Mouse (Mus musculus) limb, embryonic 12.5 days (tissue): ENCODE results near the gene Pacsin3. TPM values are rescaled to one million over a fixed set of nuclear protein-coding genes. Genes with fewer than 3 reads are reported as not detected.

Source experiments
- ATAC-seq: fragments of 200-750 bp; cut with Nextera tagmentation; 2 replicates; pipeline ENCODE4 v1.8.0; 2017; ENCODE audit warnings: low read depth, moderate TSS enrichment; ENCODE audit not compliant: insufficient number of reproducible peaks, insufficient read depth, low FRiP score, low TSS enrichment
- H3K27ac ChIP-seq: fragments of 300-500 bp; sonication (generic); 2 replicates; pipeline ENCODE4 v1.5.1; 2016; ENCODE audit warnings: mild to moderate bottlenecking, moderate library complexity
- H3K27me3 ChIP-seq: fragments of 300-500 bp; sonication (generic); 2 replicates; pipeline ENCODE4 v1.6.1; 2016; ENCODE audit warnings: mild to moderate bottlenecking, moderate library complexity
- H3K36me3 ChIP-seq: fragments of 300-500 bp; sonication (generic); 2 replicates; pipeline ENCODE4 v1.6.1; 2016; ENCODE audit warnings: mild to moderate bottlenecking, moderate library complexity
- H3K4me1 ChIP-seq: fragments of 300-500 bp; sonication (generic); replicated peaks from 2 replicates; pipeline ENCODE4 v1.6.1; 2016
- H3K4me2 ChIP-seq: fragments of 300-500 bp; sonication (generic); 2 replicates; pipeline ENCODE4 v1.6.1; 2016; ENCODE audit warnings: mild to moderate bottlenecking, moderate library complexity
- H3K4me3 ChIP-seq: fragments of 300-500 bp; sonication (generic); replicated peaks from 2 replicates; pipeline ENCODE4 v1.5.1; 2016; ENCODE audit warnings: mild to moderate bottlenecking
- H3K9ac ChIP-seq: fragments of 300-500 bp; sonication (generic); replicated peaks from 2 replicates; pipeline ENCODE4 v1.6.1; 2016; ENCODE audit warnings: mild to moderate bottlenecking, moderate library complexity
- H3K9me3 ChIP-seq: fragments of 300-500 bp; sonication (generic); 2 replicates; pipeline ENCODE4 v1.6.1; 2016; ENCODE audit warnings: mild to moderate bottlenecking, moderate library complexity
- WGBS: fragments of 180-500 bp; shearing (Covaris S2); methylation state at CpG from one replicate; pipeline ENCODE4 v1.1.7; 2016; 5-methylcytosine and 5-hydroxymethylcytosine counted together
- polyA plus RNA-seq: library from polyadenylated mRNA; unstranded; fragments of >200 nt; fragmentation: Nextera tagmentation; extraction: Ambion mirVana; gene quantifications from 2 replicates; pipeline ENCODE4 v1.2.1, GENCODE M21; 2016

Pacsin3 gene
- polyA plus RNA-seq, 1 experiment from 2014 or later = 44.8 TPM

DNA sequence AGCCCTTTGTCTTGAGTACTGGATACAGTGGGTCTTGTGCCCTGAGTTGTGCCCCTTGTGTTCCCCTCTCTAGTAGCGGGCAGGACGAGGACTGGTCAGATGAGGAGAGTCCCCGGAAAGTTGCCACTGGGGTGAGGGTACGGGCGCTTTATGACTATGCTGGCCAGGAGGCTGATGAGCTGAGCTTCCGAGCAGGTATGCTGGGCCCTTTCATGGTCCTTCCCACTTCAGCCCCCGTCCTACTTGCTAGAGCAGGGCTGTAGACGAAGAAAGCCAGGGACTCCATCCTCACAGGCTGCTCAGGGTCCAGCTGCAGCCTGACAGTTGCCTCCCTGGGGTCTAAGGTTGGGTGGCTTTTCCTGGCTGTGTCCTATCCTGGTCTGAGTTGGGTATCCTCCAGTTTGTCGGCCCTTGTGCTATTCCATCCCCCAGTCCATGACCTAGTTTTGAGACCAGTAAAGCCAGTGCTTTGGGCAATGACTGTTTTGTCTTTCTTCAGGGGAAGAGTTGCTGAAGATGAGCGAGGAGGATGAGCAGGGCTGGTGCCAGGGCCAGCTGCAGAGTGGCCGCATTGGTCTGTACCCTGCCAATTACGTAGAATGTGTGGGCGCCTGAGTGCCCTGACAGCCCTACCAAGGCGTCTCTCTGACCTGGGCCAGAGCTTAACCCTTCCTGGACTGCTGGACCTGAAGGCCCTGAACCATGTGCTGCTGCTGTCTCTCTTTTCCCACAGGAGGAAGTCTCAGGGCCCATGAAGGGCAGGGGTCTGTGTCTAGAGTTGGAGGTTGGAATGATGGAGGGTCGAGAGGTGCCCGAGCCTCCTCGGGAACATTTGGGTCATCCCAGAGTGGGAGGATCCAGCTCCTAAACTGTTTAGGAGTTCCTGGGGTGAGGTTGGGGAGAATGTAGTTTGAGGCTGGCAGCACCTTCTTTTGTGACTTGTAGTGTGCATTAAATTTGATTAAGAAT is 8.2 kb downstream of the Pacsin3 start:
- H3K4me3 ChIP-seq = peak overlapping the region; percentile 85
- H3K36me3 ChIP-seq = peaks cover 70% of the 10 kb centered on the region
- WGBS = 89% methylated on average over 17 of the region's 17 CpGs
- no peaks in the 10 kb centered on the region for H3K27me3 ChIP-seq
- peaks cover 19% of the 10 kb centered on the region for H3K4me1 ChIP-seq
- H3K9ac ChIP-seq = peak overlapping the region; percentile 87; the same call in 1 of the 2 replicates
- H3K4me2 ChIP-seq = peak overlapping the region; percentile 75
- H3K27ac ChIP-seq = peak overlapping the region; percentile 95
- 0 out of 2 replicates have a peak, but pooled peaks have one; percentile 7 for ATAC-seq
- no peaks in the 10 kb centered on the region for H3K9me3 ChIP-seq

DNA sequence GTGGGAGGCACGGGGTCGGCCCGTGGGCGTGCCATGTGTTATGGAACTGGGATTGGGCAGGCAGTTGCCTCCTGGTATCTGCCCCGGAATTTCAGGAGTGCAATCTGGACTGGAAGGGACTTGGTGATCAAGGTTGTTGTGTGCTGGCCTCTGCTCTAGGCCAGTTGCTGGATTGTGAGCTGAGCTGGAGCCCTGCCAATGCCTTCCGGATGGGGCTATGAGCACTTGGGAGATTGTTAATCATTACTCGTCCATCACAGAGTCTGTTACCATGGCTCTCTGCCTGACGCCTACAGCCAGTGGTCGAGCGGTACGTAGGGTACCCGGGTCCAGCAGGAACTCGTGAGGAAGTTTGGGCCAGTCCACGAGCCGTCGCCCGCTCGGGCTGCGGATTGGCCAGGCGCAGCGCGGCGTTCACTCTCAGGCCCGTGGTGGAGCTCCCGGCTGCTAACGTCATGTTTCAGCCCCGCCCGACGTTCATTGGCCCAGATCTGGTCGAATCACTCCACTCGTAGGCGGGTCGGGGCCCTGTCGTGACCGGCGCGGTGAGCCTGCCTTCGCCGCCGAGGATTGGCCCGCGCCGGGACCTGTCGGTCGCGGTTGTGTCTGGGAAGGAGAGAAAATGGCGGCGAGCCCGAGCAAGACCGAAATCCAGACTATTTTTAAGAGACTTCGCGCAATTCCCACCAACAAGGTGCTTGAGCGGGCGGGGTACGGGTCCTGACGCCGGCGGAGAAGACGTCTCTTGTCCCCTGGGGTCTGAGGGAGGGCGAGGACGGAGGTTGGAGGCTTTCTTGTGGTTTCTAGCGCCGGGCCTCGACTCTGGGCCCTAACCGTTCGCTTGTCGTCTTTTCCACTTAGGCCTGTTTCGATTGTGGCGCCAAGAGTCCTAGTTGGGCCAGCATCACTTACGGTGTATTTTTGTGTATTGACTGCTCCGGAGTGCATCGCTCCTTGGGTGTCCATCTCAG is 9.2 kb downstream of the Pacsin3 start, which contains the start of gene Arfgap2:
TSS of gene Arfgap2 (plus strand) at position 264 of the 971 bp plus-strand sequence.
- H3K4me2 ChIP-seq = peak within 1 kb of the TSS; percentile 75
- peak; percentile 98 for ATAC-seq
- H3K36me3 ChIP-seq = peaks cover 75% of the 10 kb centered on the region
- no peaks in the 10 kb centered on the region for H3K27me3 ChIP-seq
- peak within 1 kb of the TSS; percentile 87 for H3K9ac ChIP-seq
- 1% methylated on average over 72 of the region's 72 CpGs for WGBS
- peak within 1 kb of the TSS; percentile 95 for H3K27ac ChIP-seq
- peak within 1 kb of the TSS; percentile 85 for H3K4me3 ChIP-seq
- peaks cover 19% of the 10 kb centered on the region for H3K4me1 ChIP-seq
- no peaks in the 10 kb centered on the region for H3K9me3 ChIP-seq

- peaks cover 19% of the 10 kb centered on the region for H3K4me1 ChIP-seq
- H3K36me3 ChIP-seq = peaks cover 77% of the 10 kb centered on the region
- no peak overlapping the region for H3K4me2 ChIP-seq
- no peaks in the 10 kb centered on the region for H3K9me3 ChIP-seq
- WGBS = 95% methylated on average over 3 of the region's 3 CpGs
- H3K9ac ChIP-seq = no peak overlapping the region
- no peak for ATAC-seq
- H3K27me3 ChIP-seq = no peaks in the 10 kb centered on the region
- no peak overlapping the region for H3K4me3 ChIP-seq
- H3K27ac ChIP-seq = no peak overlapping the region
These were observed 12.3 kb downstream of the Pacsin3 start for GRCm38 (mm10) chr2:91268042-91268441.

DNA sequence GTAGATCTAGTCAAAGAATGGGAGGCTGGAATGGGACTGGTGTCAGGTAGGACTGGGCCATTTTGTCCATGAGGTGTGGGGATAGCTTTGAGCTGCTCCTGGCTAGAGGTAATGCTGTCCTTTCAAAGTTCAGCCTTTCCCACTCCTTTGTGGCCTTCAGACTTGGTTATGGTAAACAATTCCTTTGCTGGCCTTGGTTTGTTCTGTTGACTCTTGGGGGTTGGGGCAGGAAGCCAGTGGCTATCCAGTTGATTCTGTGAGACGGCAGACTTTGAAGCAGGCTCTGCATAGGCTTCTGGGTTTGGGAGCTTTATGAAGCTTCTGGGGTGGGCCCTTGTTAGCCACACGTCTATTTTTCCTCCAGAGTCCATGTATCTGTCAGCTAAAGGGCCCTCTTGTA is 13.0 kb downstream of the Pacsin3 start:
- Histone ChIP-seq H3K4me2 (no peak overlapping the region), H3K9me3 (no peaks in the 10 kb centered on the region), H3K27me3 (no peaks in the 10 kb centered on the region), H3K9ac (no peak overlapping the region), H3K27ac (no peak overlapping the region), H3K36me3 (peaks cover 77% of the 10 kb centered on the region), H3K4me3 (no peak overlapping the region), H3K4me1 (peaks cover 19% of the 10 kb centered on the region)
- 81% methylated on average over 2 of the region's 2 CpGs for WGBS
- ATAC-seq = no peak

GRCm38 (mm10) chr2:91269687-91270133 is 14.0 kb downstream of the Pacsin3 start:
- H3K4me1 ChIP-seq = peaks cover 11% of the 10 kb centered on the region
- no peak overlapping the region for H3K9ac ChIP-seq
- no peak overlapping the region for H3K4me2 ChIP-seq
- no peak overlapping the region for H3K4me3 ChIP-seq
- ATAC-seq = no peak
- no peaks in the 10 kb centered on the region for H3K9me3 ChIP-seq
- WGBS = 93% methylated on average over 8 of the region's 8 CpGs
- H3K36me3 ChIP-seq = peaks cover 83% of the 10 kb centered on the region
- H3K27ac ChIP-seq = no peak overlapping the region
- no peaks in the 10 kb centered on the region for H3K27me3 ChIP-seq

- H3K4me2 ChIP-seq = no peak overlapping the region
- H3K36me3 ChIP-seq = peaks cover 50% of the 10 kb centered on the region
- 0 out of 2 replicates have a peak overlapping the region, but pooled peaks have one; percentile 23 for H3K27ac ChIP-seq
- no peak overlapping the region for H3K4me3 ChIP-seq
- no peaks in the 10 kb centered on the region for H3K27me3 ChIP-seq
- H3K9ac ChIP-seq = no peak overlapping the region
- 37% methylated on average over 10 of the region's 10 CpGs for WGBS
- no peaks in the 10 kb centered on the region for H3K9me3 ChIP-seq
- H3K4me1 ChIP-seq = peaks cover 24% of the 10 kb centered on the region
- no peak for ATAC-seq
These were observed 23.1 kb downstream of the Pacsin3 start for GRCm38 (mm10) chr2:91278749-91279371.

- Histone ChIP-seq H3K9me3 (no peaks in the 10 kb centered on the region), H3K4me3 (no peak overlapping the region), H3K9ac (no peak overlapping the region), H3K27ac (no peak overlapping the region), H3K4me2 (no peak overlapping the region), H3K4me1 (peaks cover 26% of the 10 kb centered on the region), H3K36me3 (peaks cover 45% of the 10 kb centered on the region), H3K27me3 (no peaks in the 10 kb centered on the region)
- 0 out of 2 replicates have a peak, but pooled peaks have one; percentile 7 for ATAC-seq
- WGBS = 58% methylated on average over 2 of the region's 2 CpGs
These were observed 23.6 kb downstream of the Pacsin3 start for GRCm38 (mm10) chr2:91279372-91279755.

DNA sequence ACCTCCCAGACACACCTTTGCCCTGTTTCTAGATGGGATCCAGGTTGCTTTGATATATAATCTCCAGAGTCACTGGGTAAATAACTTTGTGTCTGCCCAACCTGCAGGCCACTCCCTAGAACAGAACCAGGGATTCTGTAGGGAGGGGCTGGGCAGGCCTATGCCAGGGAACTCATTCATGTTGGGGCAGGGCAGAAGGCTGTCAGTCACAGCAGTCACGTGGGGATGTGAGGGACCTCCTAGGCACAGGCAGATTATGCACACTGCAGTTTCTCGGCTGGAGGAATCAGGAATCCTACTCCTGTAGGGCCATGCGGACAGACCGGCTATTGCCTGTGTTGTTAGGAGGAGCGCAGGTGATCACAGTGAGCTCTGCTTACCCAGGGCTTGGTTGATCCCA is 25.6 kb downstream of the Pacsin3 start:
- Histone ChIP-seq H3K4me3 (no peak overlapping the region), H3K9ac (no peak overlapping the region), H3K4me1 (peaks cover 32% of the 10 kb centered on the region), H3K27me3 (no peaks in the 10 kb centered on the region), H3K9me3 (no peaks in the 10 kb centered on the region), H3K27ac (peak overlapping the region; percentile 58; the same call in 1 of the 2 replicates), H3K36me3 (peaks cover 25% of the 10 kb centered on the region; the same call in 1 of the 2 replicates), H3K4me2 (no peak overlapping the region)
- no peak; the same call in 1 of the 2 replicates for ATAC-seq
- 50% methylated on average over 5 of the region's 5 CpGs for WGBS

GRCm38 (mm10) chr2:91283972-91284371 is 28.2 kb downstream of the Pacsin3 start:
- Histone ChIP-seq H3K4me1 (peaks cover 32% of the 10 kb centered on the region), H3K9me3 (no peaks in the 10 kb centered on the region), H3K9ac (no peak overlapping the region), H3K4me2 (no peak overlapping the region), H3K27me3 (no peaks in the 10 kb centered on the region), H3K4me3 (no peak overlapping the region), H3K27ac (peak overlapping the region; percentile 72; the same call in 1 of the 2 replicates), H3K36me3 (peaks cover 9% of the 10 kb centered on the region; the same call in 1 of the 2 replicates)
- ATAC-seq = no peak
- WGBS = 66% methylated on average over 3 of the region's 3 CpGs

DNA sequence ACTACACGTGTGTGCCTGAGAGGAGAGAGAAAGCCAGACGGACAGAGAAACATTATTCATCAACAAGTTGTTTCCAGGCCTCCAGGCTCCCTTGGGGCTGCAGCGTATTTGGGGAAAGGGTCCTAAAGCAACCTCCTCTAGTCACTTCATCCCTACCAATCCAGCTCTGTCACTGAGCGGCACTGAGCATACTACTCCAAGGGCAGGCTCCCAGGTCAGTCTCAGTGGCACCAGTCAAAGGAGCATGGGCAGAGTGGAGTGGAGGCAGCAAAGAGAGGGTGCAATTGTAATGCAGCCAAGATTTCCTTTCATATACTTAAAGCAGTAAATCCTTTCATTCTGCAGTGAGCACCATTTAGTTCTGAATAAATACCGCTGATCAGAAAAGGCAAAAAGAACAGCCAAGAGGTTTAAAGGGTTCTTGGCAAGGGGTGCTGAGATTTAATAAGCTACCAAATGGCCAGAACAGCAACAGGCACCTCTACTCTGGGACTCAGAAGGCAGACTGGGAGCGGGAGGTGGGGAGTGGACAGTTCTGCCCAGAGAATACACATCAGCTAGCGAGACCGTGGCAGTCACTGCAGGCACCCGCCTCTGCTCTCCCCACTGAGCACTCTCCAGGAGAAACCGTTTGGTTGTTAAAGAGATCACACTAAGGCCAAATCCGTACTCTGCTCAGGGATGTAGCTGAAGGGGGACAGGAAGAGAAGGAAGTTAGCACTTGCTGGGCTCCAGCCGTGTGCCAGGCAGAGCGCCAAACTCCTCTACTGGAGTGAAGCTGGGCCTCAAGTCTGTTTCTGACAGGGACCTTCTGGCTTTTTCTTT is 28.8 kb downstream of the Pacsin3 start:
- H3K4me2 ChIP-seq = no peak overlapping the region
- peaks cover 9% of the 10 kb centered on the region; the same call in 1 of the 2 replicates for H3K36me3 ChIP-seq
- no peak overlapping the region for H3K9ac ChIP-seq

More for the DNA sequence above, 28.8 kb downstream of the Pacsin3 start:
- H3K27ac ChIP-seq = peak overlapping the region; percentile 72
- no peak for ATAC-seq
- WGBS = 55% methylated on average over 13 of the region's 13 CpGs
- no peak overlapping the region for H3K4me3 ChIP-seq
- no peaks in the 10 kb centered on the region for H3K9me3 ChIP-seq
- no peaks in the 10 kb centered on the region for H3K27me3 ChIP-seq
- H3K4me1 ChIP-seq = peaks cover 30% of the 10 kb centered on the region
